Mouse (Mus musculus): ENCODE data around the gene Ttll4. TPM values are rescaled to one million over a fixed set of nuclear protein-coding genes. Genes with fewer than 3 reads are reported as not detected.

Gene Ttll4
- total RNA-seq, 2 experiments from 2014 or later = 9.1 to 9.3 TPM

GRCm38 (mm10) chr1:74752833-74753232, 91.3 kb downstream of the Ttll4 start:
- no peak for DNase-seq

Other genes with a start within 250 kb of the Ttll4 start
- 10 to 100 TPM; 12.6 to 13.0 TPM for gene Cnot9, start 155.7 kb upstream of the Ttll4 start, total RNA-seq (2021)
- under 1 TPM in 1 of 2 experiments, not detected in 1; 0.15 TPM for gene Plcd4, start 118.9 kb upstream of the Ttll4 start, total RNA-seq (2021)
- gene Usp37, start 117.5 kb upstream of the Ttll4 start, total RNA-seq (2021) = 1 to 10 TPM; 9.0 to 9.9 TPM
- gene Zfp142, start 73.5 kb upstream of the Ttll4 start, total RNA-seq (2021) = 10 to 100 TPM; 10.6 to 13.2 TPM
- gene Bcs1l, start 73.5 kb upstream of the Ttll4 start, total RNA-seq (2021) = 10 to 100 TPM; 33.6 to 35.2 TPM
- 10 to 100 TPM; 13.8 to 19.6 TPM for gene Rnf25, start 60.3 kb upstream of the Ttll4 start, total RNA-seq (2021)
- under 1 TPM; 0.64 to 0.74 TPM for gene Stk36, start 60.3 kb upstream of the Ttll4 start, total RNA-seq (2021)
- gene Cyp27a1, start 51.8 kb downstream of the Ttll4 start, total RNA-seq (2021) = 10 to 100 TPM; 11.0 to 15.5 TPM
- 1 to 10 TPM; 1.4 to 1.7 TPM for gene Prkag3, start 87.5 kb downstream of the Ttll4 start, total RNA-seq (2021)
- gene Wnt6, start 110.1 kb downstream of the Ttll4 start, total RNA-seq (2021) = under 1 TPM; 0.18 to 0.30 TPM
- not detected for gene Wnt10a, start 129.8 kb downstream of the Ttll4 start, total RNA-seq (2021)
- gene Cdk5r2, start 193.2 kb downstream of the Ttll4 start, total RNA-seq (2021) = not detected
- gene Fev, start 223.7 kb downstream of the Ttll4 start, total RNA-seq (2021) = not detected
- gene Cryba2, start 231.4 kb downstream of the Ttll4 start, total RNA-seq (2021) = not detected

Measured in heart, adult 18-20 months (tissue).